Mouse (Mus musculus): ENCODE measurements around the gene Snx29. TPM values are rescaled to one million over a fixed set of nuclear protein-coding genes. Genes with fewer than 3 reads are reported as not detected.

Snx29 gene
- total and polyA plus RNA-seq, 3 experiments = 1.2 to 3.2 (median 3.1) TPM

DNA sequence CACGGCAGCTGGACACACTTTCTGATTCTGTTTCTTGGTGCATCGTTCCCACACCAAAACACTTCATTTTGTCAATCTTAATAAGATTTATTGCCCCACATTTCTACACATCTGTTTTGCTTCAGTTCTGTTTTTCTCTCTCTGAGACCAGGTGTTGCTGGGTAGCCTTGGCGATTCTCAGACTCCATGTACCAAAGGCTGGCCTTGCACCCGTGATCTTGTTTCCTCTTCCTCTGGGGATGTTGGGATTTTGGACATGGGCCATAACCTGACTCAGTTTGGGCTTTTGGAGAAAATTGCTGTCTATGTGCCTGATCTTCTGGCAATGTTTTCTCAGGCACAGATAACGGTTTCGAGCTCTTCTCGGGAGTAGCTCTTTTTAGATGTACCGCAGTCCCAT is 58.2 kb downstream of the Snx29 start:
- in situ Hi-C loops (cut with MboI; ENCODE audit: low pct_ligation_motif_present, low pct_unique_long_range_greater_than_20kb, low sequenced_read_pairs) = no loop called here

DNA sequence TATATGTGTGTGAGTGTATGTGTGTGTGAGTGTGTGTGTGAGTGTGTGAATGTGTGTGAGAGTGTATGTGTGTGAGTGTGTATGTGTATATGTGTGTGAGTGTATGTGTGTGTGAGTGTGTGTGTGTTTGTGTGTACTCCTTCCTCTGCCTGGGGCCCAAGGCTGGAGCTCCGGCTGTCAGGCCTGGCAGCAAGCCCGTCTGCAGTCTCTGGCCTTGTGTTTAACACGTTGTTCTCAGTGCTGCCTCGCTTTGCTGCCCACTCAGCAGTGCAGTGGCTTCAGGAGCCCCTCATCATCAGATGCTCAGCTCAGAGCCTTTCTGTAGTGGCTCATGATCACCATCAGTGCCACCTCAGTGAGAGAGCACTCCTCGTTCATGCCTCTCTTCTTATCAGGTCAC is 61.7 kb downstream of the Snx29 start:
- H3K36me3 ChIP-seq (replicated peaks in 1 of 2; ENCODE audit: control insufficient read depth in 1 of 2, insufficient read depth in 1 of 2, low read length in 1 of 2) = no peaks in the 10 kb centered on the region
- no peak overlapping the region for H3K4me2 ChIP-seq (ENCODE audit: insufficient read depth, low read depth, poor library complexity, severe bottlenecking)
- H3K4me3 ChIP-seq (replicated peaks in 1 of 3; ENCODE audit: low read depth in 2 of 3, low read length in 2 of 3, poor library complexity in 1 of 3) = no peak overlapping the region
- no peaks in the 10 kb centered on the region for H3K79me2 ChIP-seq (replicated peaks; ENCODE audit: control insufficient read depth, extremely low read depth, insufficient read depth, poor library complexity, severe bottlenecking)
- no peak overlapping the region for H3K27ac ChIP-seq (ENCODE audit: insufficient read depth, low read depth)
- no peaks in the 10 kb centered on the region for H3K27me3 ChIP-seq (replicated peaks)
- peaks cover 27 to 53% of the 10 kb centered on the region in 2 experiments for H3K4me1 ChIP-seq (ENCODE audit: control insufficient read depth in 1 of 2, insufficient read depth in 2 of 2)
- TF ChIP-seq ETS1 (conservative IDR thresholded peaks at IDR 0.05; ENCODE audit: low read depth, low read length) (no peak), EP300 (IDR thresholded peaks at IDR 0.05; ENCODE audit: low read length) (no peak), USF1 (IDR thresholded peaks at IDR 0.05; ENCODE audit: low read depth, low read length) (no peak), ZMIZ1 (IDR thresholded peaks at IDR 0.05; ENCODE audit: low read depth, low read length) (no peak), USF2 (conservative IDR thresholded peaks at IDR 0.05; ENCODE audit: low read depth, low read length) (no peak), JUN (IDR thresholded peaks at IDR 0.05; ENCODE audit: insufficient read depth, low read depth, low read length) (no peak), BHLHE40 (IDR thresholded peaks at IDR 0.05; ENCODE audit: low read depth, low read length) (no peak)
- no peaks in the 10 kb centered on the region for H3K9me3 ChIP-seq (replicated peaks; ENCODE audit: low read length)
- dilution Hi-C loops (cut with MboI; ENCODE audit: extremely low pct_ligation_motif_present, extremely low pct_unique_long_range_greater_than_20kb, low sequenced_read_pairs) (no loop called here), in situ Hi-C loops (cut with MboI; ENCODE audit: low pct_ligation_motif_present, low pct_unique_long_range_greater_than_20kb, low sequenced_read_pairs) (no loop called here)
- DNase-seq (ENCODE audit: extremely low read depth) = no peak
- H3K9ac ChIP-seq (ENCODE audit: insufficient read depth, low read depth) = no peak overlapping the region

More for the DNA sequence above, 58.2 kb downstream of the Snx29 start:
- Histone ChIP-seq H3K9me3 (replicated peaks; ENCODE audit: low read length) (no peaks in the 10 kb centered on the region), H3K4me3 (replicated peaks in 1 of 3; ENCODE audit: low read depth in 2 of 3, low read length in 2 of 3, poor library complexity in 1 of 3) (no peak overlapping the region), H3K4me2 (ENCODE audit: insufficient read depth, low read depth, poor library complexity, severe bottlenecking) (no peak overlapping the region), H3K9ac (ENCODE audit: insufficient read depth, low read depth) (no peak overlapping the region), H3K27me3 (replicated peaks) (no peaks in the 10 kb centered on the region), H3K4me1 (ENCODE audit: control insufficient read depth in 1 of 2, insufficient read depth in 2 of 2) (peaks cover 11 to 19% of the 10 kb centered on the region in 2 experiments), H3K79me2 (replicated peaks; ENCODE audit: control insufficient read depth, extremely low read depth, insufficient read depth, poor library complexity, severe bottlenecking) (no peaks in the 10 kb centered on the region), H3K36me3 (replicated peaks in 1 of 2; ENCODE audit: control insufficient read depth in 1 of 2, insufficient read depth in 1 of 2, low read length in 1 of 2) (peaks cover 0 to 2% of the 10 kb centered on the region in 2 experiments), H3K27ac (ENCODE audit: insufficient read depth, low read depth) (no peak overlapping the region)
- TF ChIP-seq ELF1 (IDR thresholded peaks at IDR 0.05; ENCODE audit: low read depth, low read length) (no peak), NRF1 (IDR thresholded peaks at IDR 0.05; ENCODE audit: low read depth, low read length) (no peak), JUND (conservative IDR thresholded peaks at IDR 0.05; ENCODE audit: low read depth, low read length) (no peak), KAT2A (IDR thresholded peaks at IDR 0.05; ENCODE audit: insufficient replicate concordance, low read length) (no peak), USF2 (conservative IDR thresholded peaks at IDR 0.05; ENCODE audit: low read depth, low read length) (no peak), JUN (IDR thresholded peaks at IDR 0.05; ENCODE audit: insufficient read depth, low read depth, low read length) (no peak), GABPA (IDR thresholded peaks at IDR 0.05; ENCODE audit: insufficient replicate concordance, low read depth, low read length) (no peak), POLR2AphosphoS2 (IDR thresholded peaks at IDR 0.05; ENCODE audit: low read depth, low read length) (no peak), TBP (conservative IDR thresholded peaks at IDR 0.05; ENCODE audit: low read depth, low read length) (no peak), MAZ (IDR thresholded peaks at IDR 0.05; ENCODE audit: low read depth, low read length) (no peak)
- no peak for DNase-seq (ENCODE audit: extremely low read depth)
- dilution Hi-C loops (cut with MboI; ENCODE audit: extremely low pct_ligation_motif_present, extremely low pct_unique_long_range_greater_than_20kb, low sequenced_read_pairs) = no loop called here

Measured in CH12.LX (cell line).